Mouse (Mus musculus) forebrain, embryonic 11.5 days (tissue): Measurements from ENCODE around the gene Sft2d1. TPM values are rescaled to one million over a fixed set of nuclear protein-coding genes. Genes with fewer than 3 reads are reported as not detected.
A peak's percentile ranks its signal among the peaks of the same experiment; 100 is the strongest.

Experiments
- ATAC-seq: fragments of 200-750 bp; cut with Nextera tagmentation; replicated peaks from 2 replicates; pipeline ENCODE4 v1.8.0; 2017; ENCODE audit warnings: moderate TSS enrichment; ENCODE audit not compliant: low FRiP score
- DNase-seq: peaks from one replicate; pipeline ENCODE4 v3.0.0-alpha.2; 2017; ENCODE audit warnings: low spot score
- H3K27ac ChIP-seq: fragments of 300-500 bp; sonication (generic); 2 replicates; pipeline ENCODE4 v1.5.1; 2014; ENCODE audit warnings: low read depth, low read length
- H3K27me3 ChIP-seq: fragments of 300-500 bp; sonication (generic); 2 replicates; pipeline ENCODE4 v1.6.1; 2014; ENCODE audit warnings: mild to moderate bottlenecking, low read length, mixed read lengths; ENCODE audit not compliant: control insufficient read depth, insufficient read depth
- H3K36me3 ChIP-seq: fragments of 300-500 bp; sonication (generic); 2 replicates; pipeline ENCODE4 v1.6.1; 2014; ENCODE audit warnings: mild to moderate bottlenecking, low read length, moderate library complexity, mixed read lengths; ENCODE audit not compliant: control insufficient read depth, insufficient read depth
- H3K4me1 ChIP-seq: fragments of 300-500 bp; sonication (generic); replicated peaks from 2 replicates; pipeline ENCODE4 v1.6.1; 2014; ENCODE audit warnings: low read length, mixed read lengths; ENCODE audit not compliant: control insufficient read depth, insufficient read depth
- H3K4me2 ChIP-seq: fragments of 300-500 bp; sonication (generic); 2 replicates; pipeline ENCODE4 v1.6.1; 2014; ENCODE audit warnings: low read depth, mild to moderate bottlenecking, low read length, moderate library complexity, mixed read lengths; ENCODE audit not compliant: severe bottlenecking
- H3K4me3 ChIP-seq: fragments of 300-500 bp; sonication (generic); 2 replicates; pipeline ENCODE4 v1.5.1; 2014; ENCODE audit warnings: low read depth, low read length
- H3K9ac ChIP-seq: fragments of 300-500 bp; sonication (generic); 2 replicates; pipeline ENCODE4 v1.6.1; 2014; ENCODE audit warnings: low read length
- H3K9me3 ChIP-seq: fragments of 300-500 bp; sonication (generic); 2 replicates; pipeline ENCODE4 v1.6.1; 2016; ENCODE audit warnings: low read length, mixed read lengths; ENCODE audit not compliant: control insufficient read depth
- WGBS: fragments of 180-500 bp; shearing (Covaris S2); extraction: QIAGEN DNeasy Blood & Tissue Kit; methylation state at CpG from one replicate; pipeline ENCODE4 v1.1.7; 2014; 5-methylcytosine and 5-hydroxymethylcytosine counted together
- polyA plus RNA-seq: library from polyadenylated mRNA; unstranded; fragments of >200 nt; fragmentation: Nextera tagmentation; extraction: Ambion mirVana; gene quantifications from 2 replicates; pipeline ENCODE4 v1.2.1, GENCODE M21; 2014

Gene Sft2d1
- polyA plus RNA-seq, 1 experiment from 2014 or later, result 54.8 TPM

GRCm38 (mm10) chr17:8341360-8341963, 30.6 kb downstream of the Sft2d1 start:
- no peaks in the 10 kb centered on the region for H3K9me3 ChIP-seq
- H3K4me3 ChIP-seq, result peak overlapping the region; percentile 53
- peak; percentile 44; the same call in 1 of the 2 replicates for ATAC-seq
- peak overlapping the region; percentile 68 for H3K9ac ChIP-seq
- 9% methylated on average over 46 of the region's 46 CpGs for WGBS
- H3K4me1 ChIP-seq, result peaks cover 8% of the 10 kb centered on the region; the same call in 1 of the 2 replicates
- peak overlapping the region; percentile 100 for H3K4me2 ChIP-seq
- peaks cover 35% of the 10 kb centered on the region for H3K27me3 ChIP-seq
- peak; percentile 66 for DNase-seq
- H3K36me3 ChIP-seq, result no peaks in the 10 kb centered on the region
- no peak overlapping the region for H3K27ac ChIP-seq

- Histone ChIP-seq H3K4me3 (no peak overlapping the region), H3K4me1 (peaks cover 8% of the 10 kb centered on the region; the same call in 1 of the 2 replicates), H3K36me3 (no peaks in the 10 kb centered on the region), H3K4me2 (no peak overlapping the region), H3K9ac (no peak overlapping the region), H3K9me3 (no peaks in the 10 kb centered on the region), H3K27ac (no peak overlapping the region), H3K27me3 (peaks cover 35% of the 10 kb centered on the region)
- WGBS, result 55% methylated on average over 5 of the region's 5 CpGs
- DNase-seq (no peak), ATAC-seq (no peak)
Measured at GRCm38 (mm10) chr17:8342706-8343105, 31.8 kb downstream of the Sft2d1 start.

GRCm38 (mm10) chr17:8343416-8343815, 32.5 kb downstream of the Sft2d1 start:
- Histone ChIP-seq H3K4me3 (no peak overlapping the region), H3K27me3 (peaks cover 35% of the 10 kb centered on the region), H3K9ac (no peak overlapping the region), H3K4me2 (no peak overlapping the region), H3K36me3 (no peaks in the 10 kb centered on the region), H3K4me1 (peaks cover 8% of the 10 kb centered on the region; the same call in 1 of the 2 replicates), H3K9me3 (no peaks in the 10 kb centered on the region), H3K27ac (no peak overlapping the region)
- DNase-seq (no peak), ATAC-seq (no peak)
- 84% methylated on average over 6 of the region's 6 CpGs for WGBS

- H3K36me3 ChIP-seq, result no peaks in the 10 kb centered on the region
- ATAC-seq, result no peak
- no peaks in the 10 kb centered on the region for H3K9me3 ChIP-seq
- H3K27me3 ChIP-seq, result no peaks in the 10 kb centered on the region
- H3K4me2 ChIP-seq, result no peak overlapping the region
- no peak for DNase-seq
- H3K9ac ChIP-seq, result no peak overlapping the region
- H3K4me3 ChIP-seq, result no peak overlapping the region
- 87% methylated on average over 5 of the region's 5 CpGs for WGBS
- H3K27ac ChIP-seq, result no peak overlapping the region
- no peaks in the 10 kb centered on the region for H3K4me1 ChIP-seq
Measured at GRCm38 (mm10) chr17:8347765-8348285, 36.9 kb downstream of the Sft2d1 start.

- no peaks in the 10 kb centered on the region for H3K9me3 ChIP-seq
- ATAC-seq (no peak), DNase-seq (no peak)
- no peak overlapping the region for H3K4me3 ChIP-seq
- no peak overlapping the region for H3K9ac ChIP-seq
- WGBS, result 87% methylated on average over 4 of the region's 4 CpGs
- no peaks in the 10 kb centered on the region for H3K36me3 ChIP-seq
- no peak overlapping the region for H3K27ac ChIP-seq
- no peak overlapping the region for H3K4me2 ChIP-seq
- no peaks in the 10 kb centered on the region for H3K4me1 ChIP-seq
- no peaks in the 10 kb centered on the region for H3K27me3 ChIP-seq
Measured at GRCm38 (mm10) chr17:8348941-8349340, 38.0 kb downstream of the Sft2d1 start.

GRCm38 (mm10) chr17:8351088-8351487, 40.2 kb downstream of the Sft2d1 start:
- no peak for DNase-seq
- WGBS, result 37% methylated on average over 7 of the region's 7 CpGs
- Histone ChIP-seq H3K4me2 (no peak overlapping the region), H3K4me1 (no peaks in the 10 kb centered on the region), H3K36me3 (no peaks in the 10 kb centered on the region), H3K4me3 (no peak overlapping the region), H3K27ac (no peak overlapping the region), H3K9me3 (no peaks in the 10 kb centered on the region), H3K9ac (no peak overlapping the region), H3K27me3 (no peaks in the 10 kb centered on the region)
- no peak for ATAC-seq

DNA sequence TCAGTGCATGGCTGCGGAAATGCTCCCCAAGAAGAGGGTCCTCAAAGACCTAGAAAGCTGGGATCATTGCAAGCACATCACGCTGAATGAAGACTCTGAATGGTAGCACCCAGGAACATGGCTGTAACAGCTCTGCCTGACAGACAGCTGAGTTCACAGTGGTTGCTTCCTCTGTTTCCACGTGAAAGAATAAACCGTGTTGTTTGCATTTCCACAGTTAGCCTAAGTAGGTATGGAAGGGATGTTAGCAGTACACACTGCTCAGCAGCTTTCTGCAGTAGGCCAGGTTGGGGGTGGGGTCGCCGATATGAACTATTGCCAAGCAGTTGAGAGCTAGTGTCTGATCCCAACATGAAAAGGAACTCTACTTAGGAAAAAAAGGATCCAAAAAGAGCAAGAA, 44.8 kb downstream of the Sft2d1 start, which contains the start of gene T2:
T2 (plus strand) TSS at position 301 of the 400 bp plus-strand sequence.
- H3K4me2 ChIP-seq, result no peak within 1 kb of the TSS
- DNase-seq (no peak), ATAC-seq (no peak)
- no peak within 1 kb of the TSS for H3K27ac ChIP-seq
- WGBS, result 89% methylated on average over 6 of the region's 6 CpGs
- H3K4me3 ChIP-seq, result no peak within 1 kb of the TSS
- H3K9me3 ChIP-seq, result no peaks in the 10 kb centered on the region
- H3K4me1 ChIP-seq, result no peaks in the 10 kb centered on the region
- no peaks in the 10 kb centered on the region for H3K27me3 ChIP-seq
- H3K9ac ChIP-seq, result no peak within 1 kb of the TSS
- H3K36me3 ChIP-seq, result no peaks in the 10 kb centered on the region

DNA sequence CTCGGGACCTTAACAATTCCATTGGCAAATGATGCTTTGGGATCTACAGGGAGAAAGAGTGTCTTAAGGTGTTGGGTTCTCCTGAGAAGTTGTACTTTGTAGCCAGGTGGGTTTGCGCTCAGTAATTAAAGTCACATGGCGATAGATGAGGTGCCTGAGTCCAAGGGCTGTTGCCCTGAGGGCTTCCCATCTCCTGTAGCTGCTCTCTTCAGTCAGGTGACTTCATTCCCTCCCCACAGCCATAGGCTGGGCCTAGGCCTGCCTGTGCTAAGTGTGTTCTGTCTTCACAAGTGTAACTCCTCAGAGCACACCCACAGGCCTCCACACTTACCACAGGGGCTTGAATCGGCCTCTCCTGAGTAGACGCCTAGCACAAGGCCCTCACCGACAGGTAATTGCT, 46.6 kb downstream of the Sft2d1 start:
- no peaks in the 10 kb centered on the region for H3K27me3 ChIP-seq
- no peak for DNase-seq
- 88% methylated on average over 6 of the region's 6 CpGs for WGBS
- no peaks in the 10 kb centered on the region for H3K36me3 ChIP-seq
- H3K27ac ChIP-seq, result no peak overlapping the region
- H3K4me1 ChIP-seq, result 0 out of 2 replicates have a peak, but pooled peaks cover 2% of the 10 kb centered on the region
- no peak for ATAC-seq
- no peak overlapping the region for H3K9ac ChIP-seq
- H3K9me3 ChIP-seq, result no peaks in the 10 kb centered on the region
- no peak overlapping the region for H3K4me2 ChIP-seq
- no peak overlapping the region for H3K4me3 ChIP-seq

DNA sequence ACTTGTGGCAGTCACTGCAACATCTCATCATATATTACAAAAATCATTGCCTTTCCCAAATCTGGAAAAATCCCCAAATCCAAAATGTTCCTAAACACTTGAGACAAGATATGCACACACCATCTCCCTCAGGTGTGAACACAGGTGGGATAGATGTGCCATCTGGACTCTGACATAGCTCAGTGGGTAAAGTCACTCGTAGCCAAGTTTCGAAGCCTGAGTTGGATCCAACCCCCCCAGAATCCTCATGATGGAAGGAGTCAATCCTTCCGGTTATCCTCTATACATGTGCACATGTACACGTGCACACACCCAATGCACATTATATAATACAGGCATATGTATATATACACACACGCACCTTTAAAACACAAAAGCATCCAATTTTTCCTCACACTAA, 50.0 kb downstream of the Sft2d1 start:
- Histone ChIP-seq H3K27me3 (no peaks in the 10 kb centered on the region), H3K4me1 (0 out of 2 replicates have a peak, but pooled peaks cover 2% of the 10 kb centered on the region), H3K9ac (no peak overlapping the region), H3K27ac (no peak overlapping the region), H3K36me3 (no peaks in the 10 kb centered on the region), H3K9me3 (no peaks in the 10 kb centered on the region), H3K4me2 (no peak overlapping the region), H3K4me3 (no peak overlapping the region)
- no peak for DNase-seq
- no peak for ATAC-seq
- WGBS, result 92% methylated on average over 5 of the region's 5 CpGs
